Mouse (Mus musculus) lung, adult 2 months (tissue): ENCODE results near the gene Dlx5. TPM values are rescaled to one million over a fixed set of nuclear protein-coding genes. Genes with fewer than 3 reads are reported as not detected.

Source experiments
- DNase-seq: peaks from one replicate; pipeline ENCODE4 v3.0.0; 2022
- H3K4me1 ChIP-seq: fragments of 200-500 bp; 2 replicates; pipeline ENCODE4 v1.6.1; 2011; ENCODE audit warnings: low read length; ENCODE audit not compliant: control insufficient read depth, insufficient read depth
- H3K4me3 ChIP-seq: fragments of 200-500 bp; replicated peaks from 2 replicates; pipeline ENCODE3; 2011; ENCODE audit warnings: low read depth, mild to moderate bottlenecking, control low read depth, low read length; ENCODE audit errors: extremely low read depth
- CTCF ChIP-seq: fragments of 200-500 bp; IDR thresholded peaks from 2 replicates; pipeline ENCODE4 v1.5.1; 2011; ENCODE audit warnings: mild to moderate bottlenecking, low read length, control low read depth; ENCODE audit not compliant: insufficient read depth
- POLR2A ChIP-seq: fragments of 200-500 bp; IDR thresholded peaks from 2 replicates; pipeline ENCODE4 v1.6.1; 2011; ENCODE audit warnings: low read depth, mild to moderate bottlenecking, control low read depth, low read length, borderline replicate concordance; ENCODE audit errors: extremely low read depth
- WGBS: fragments of 180-500 bp; shearing (Covaris S2); methylation state at CpG from one replicate; pipeline ENCODE4 v1.1.7; 2018; 5-methylcytosine and 5-hydroxymethylcytosine counted together
- polyA plus RNA-seq: library from polyadenylated mRNA; depleted of rRNA; stranded (reverse); fragments of >200 nt; gene quantifications from 2 replicates; pipeline ENCODE4 v1.2.3, GENCODE M21; 2012

Gene Dlx5
- polyA plus RNA-seq, 1 experiment: not detected

- Histone ChIP-seq H3K4me3 (no peak overlapping the region), H3K4me1 (no peaks in the 10 kb centered on the region)
- WGBS: 9% methylated on average over 13 of the region's 13 CpGs
- no peak for TF ChIP-seq CTCF
- no peak for TF ChIP-seq POLR2A
- no peak for DNase-seq
Measured at GRCm38 (mm10) chr6:6869041-6869685, 12.7 kb downstream of the Dlx5 start.

- no peak for DNase-seq
- WGBS: 5% methylated on average over 9 of the region's 9 CpGs
- TF ChIP-seq CTCF (no peak), POLR2A (no peak)
- 0 out of 2 replicates have a peak, but pooled peaks cover 3% of the 10 kb centered on the region for H3K4me1 ChIP-seq
- H3K4me3 ChIP-seq: no peak overlapping the region
Measured at GRCm38 (mm10) chr6:6867031-6867430, 14.9 kb downstream of the Dlx5 start.

- no peak for DNase-seq
- Histone ChIP-seq H3K4me3 (no peak overlapping the region), H3K4me1 (0 out of 2 replicates have a peak, but pooled peaks cover 3% of the 10 kb centered on the region)
- 10% methylated on average over 36 of the region's 36 CpGs for WGBS
- no peak for TF ChIP-seq CTCF
- no peak for TF ChIP-seq POLR2A
Measured at GRCm38 (mm10) chr6:6864441-6865440, 17.1 kb downstream of the Dlx5 start.

GRCm38 (mm10) chr6:6863955-6864354 lies 17.9 kb downstream of the Dlx5 start:
- no peak overlapping the region for H3K4me3 ChIP-seq
- TF ChIP-seq POLR2A (no peak), CTCF (no peak)
- DNase-seq: no peak
- H3K4me1 ChIP-seq: 0 out of 2 replicates have a peak, but pooled peaks cover 3% of the 10 kb centered on the region
- 6% methylated on average over 19 of the region's 21 CpGs for WGBS

- 1% methylated on average over 49 of the region's 52 CpGs for WGBS
- no peak for DNase-seq
- Histone ChIP-seq H3K4me1 (0 out of 2 replicates have a peak, but pooled peaks cover 3% of the 10 kb centered on the region), H3K4me3 (no peak within 1 kb of the TSS)
- TF ChIP-seq CTCF (no peak), POLR2A (no peak)
Measured at GRCm38 (mm10) chr6:6863160-6863870, 18.6 kb downstream of the Dlx5 start, which contains the start of gene Dlx6. Dlx6 (plus strand) TSS chr6:6863334.

GRCm38 (mm10) chr6:6862611-6863010 lies 19.3 kb downstream of the Dlx5 start:
- no peak overlapping the region for H3K4me3 ChIP-seq
- no peak for DNase-seq
- 0 out of 2 replicates have a peak, but pooled peaks cover 3% of the 10 kb centered on the region for H3K4me1 ChIP-seq
- TF ChIP-seq POLR2A (no peak), CTCF (no peak)
- 3% methylated on average over 23 of the region's 23 CpGs for WGBS

GRCm38 (mm10) chr6:6861798-6862428 lies 20.0 kb downstream of the Dlx5 start:
- TF ChIP-seq POLR2A (no peak), CTCF (no peak)
- Histone ChIP-seq H3K4me3 (no peak overlapping the region), H3K4me1 (0 out of 2 replicates have a peak, but pooled peaks cover 3% of the 10 kb centered on the region)
- no peak for DNase-seq
- WGBS: 7% methylated on average over 11 of the region's 11 CpGs

- TF ChIP-seq CTCF (no peak), POLR2A (no peak)
- 0 out of 2 replicates have a peak, but pooled peaks cover 3% of the 10 kb centered on the region for H3K4me1 ChIP-seq
- no peak for DNase-seq
- no peak overlapping the region for H3K4me3 ChIP-seq
- 4% methylated on average over 21 of the region's 21 CpGs for WGBS
Measured at GRCm38 (mm10) chr6:6861086-6861797, 20.6 kb downstream of the Dlx5 start.
